Mouse (Mus musculus): Measurements from ENCODE around the gene Slc44a2. TPM values are rescaled to one million over a fixed set of nuclear protein-coding genes. Genes with fewer than 3 reads are reported as not detected.

Slc44a2 gene
- total and polyA plus RNA-seq, 3 experiments, result 22.1 to 62.9 (median 36.5) TPM

DNA sequence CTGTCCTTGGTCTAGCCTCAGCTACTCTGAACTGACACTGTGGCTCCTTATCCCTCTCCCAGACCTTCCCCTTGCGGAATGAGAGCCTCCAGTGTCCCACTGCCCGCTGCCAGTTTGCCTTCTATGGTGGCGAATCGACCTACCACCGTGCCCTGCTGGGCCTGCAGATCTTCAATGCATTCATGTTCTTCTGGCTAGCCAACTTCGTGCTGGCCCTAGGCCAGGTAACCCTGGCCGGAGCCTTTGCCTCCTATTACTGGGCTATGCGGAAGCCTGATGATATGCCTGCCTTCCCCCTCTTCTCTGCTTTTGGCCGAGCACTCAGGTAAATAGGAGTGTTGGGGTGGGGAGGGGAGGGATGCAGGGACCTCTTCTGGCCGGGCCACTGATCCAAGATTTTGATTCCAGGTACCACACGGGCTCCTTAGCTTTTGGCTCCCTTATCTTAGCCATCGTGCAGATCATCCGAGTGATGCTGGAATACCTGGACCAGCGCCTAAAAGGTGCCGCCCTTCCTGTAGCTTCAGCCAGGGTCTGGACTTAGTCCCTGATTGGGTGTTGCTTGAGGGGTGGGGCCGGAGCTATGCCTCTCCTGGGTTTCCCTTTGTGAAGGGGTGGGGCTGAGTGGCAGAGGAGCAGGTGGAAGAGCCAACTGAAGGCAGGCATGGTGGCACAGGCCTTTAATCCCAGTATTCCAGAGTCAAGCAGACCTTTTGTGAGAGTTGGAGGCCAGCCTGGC, 26.3 kb downstream of the Slc44a2 start:
- H3K9ac ChIP-seq (ENCODE audit: insufficient read depth, low read depth), result no peak overlapping the region
- no peaks in the 10 kb centered on the region for H3K4me1 ChIP-seq (ENCODE audit: control insufficient read depth in 1 of 2, insufficient read depth in 2 of 2)
- no peak overlapping the region for H3K4me2 ChIP-seq (ENCODE audit: insufficient read depth, low read depth, poor library complexity, severe bottlenecking)
- no peaks in the 10 kb centered on the region for H3K79me2 ChIP-seq (replicated peaks; ENCODE audit: control insufficient read depth, extremely low read depth, insufficient read depth, poor library complexity, severe bottlenecking)
- dilution Hi-C loops (cut with MboI; ENCODE audit: extremely low pct_ligation_motif_present, extremely low pct_unique_long_range_greater_than_20kb, low sequenced_read_pairs), result no loop called here
- no peak overlapping the region for H3K27ac ChIP-seq (ENCODE audit: insufficient read depth, low read depth)
- TF ChIP-seq MAX (IDR thresholded peaks at IDR 0.05; ENCODE audit: low read length) (no peak), E2F4 (IDR thresholded peaks at IDR 0.05; ENCODE audit: insufficient replicate concordance, low read depth, low read length) (no peak), JUN (IDR thresholded peaks at IDR 0.05; ENCODE audit: insufficient read depth, low read depth, low read length) (no peak), UBTF (IDR thresholded peaks at IDR 0.05; ENCODE audit: low read depth, low read length) (no peak), ZNF384 (IDR thresholded peaks at IDR 0.05; ENCODE audit: low read depth, low read length) (no peak), NELFE (IDR thresholded peaks at IDR 0.05; ENCODE audit: low read depth, low read length) (no peak), RCOR1 (conservative IDR thresholded peaks at IDR 0.05; ENCODE audit: low read depth, low read length) (no peak)
- in situ Hi-C loops (cut with MboI; ENCODE audit: low pct_ligation_motif_present, low pct_unique_long_range_greater_than_20kb, low sequenced_read_pairs), result no loop called here
- peaks cover 60 to 93% of the 10 kb centered on the region in 2 experiments for H3K36me3 ChIP-seq (replicated peaks in 1 of 2; ENCODE audit: control insufficient read depth in 1 of 2, insufficient read depth in 1 of 2, low read length in 1 of 2)
- no peak for DNase-seq (ENCODE audit: extremely low read depth)
- no peak overlapping the region for H3K4me3 ChIP-seq (replicated peaks in 1 of 3; ENCODE audit: low read depth in 2 of 3, low read length in 2 of 3, poor library complexity in 1 of 3)
- H3K27me3 ChIP-seq (replicated peaks), result no peaks in the 10 kb centered on the region
- H3K9me3 ChIP-seq (replicated peaks; ENCODE audit: low read length), result peaks cover 3% of the 10 kb centered on the region

DNA sequence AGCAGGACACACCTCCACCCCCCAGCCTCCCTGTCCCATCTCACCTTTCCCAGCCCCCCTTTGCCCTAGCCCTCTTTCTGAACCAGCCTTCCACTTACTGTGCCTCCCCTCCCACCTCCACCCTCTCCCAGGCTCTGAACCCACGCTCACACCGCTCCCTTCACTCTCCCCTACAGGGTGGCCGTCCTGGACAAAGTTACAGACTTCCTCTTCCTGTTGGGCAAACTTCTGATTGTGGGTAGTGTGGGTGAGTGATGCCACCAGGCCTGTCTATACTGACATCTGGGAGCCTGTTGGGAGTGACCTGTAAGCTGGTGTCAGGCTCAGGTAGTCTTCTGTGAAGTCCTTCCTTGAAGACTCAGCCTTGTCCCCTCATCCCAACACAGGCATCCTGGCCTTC, 27.7 kb downstream of the Slc44a2 start:
- H3K9me3 ChIP-seq (replicated peaks; ENCODE audit: low read length), result peaks cover 3% of the 10 kb centered on the region
- TF ChIP-seq TCF12 (IDR thresholded peaks at IDR 0.05; ENCODE audit: low read depth, low read length) (no peak), JUN (IDR thresholded peaks at IDR 0.05; ENCODE audit: insufficient read depth, low read depth, low read length) (no peak), RAD21 (IDR thresholded peaks at IDR 0.05; ENCODE audit: low read depth, low read length) (no peak), ETS1 (conservative IDR thresholded peaks at IDR 0.05; ENCODE audit: low read depth, low read length) (no peak), EP300 (IDR thresholded peaks at IDR 0.05; ENCODE audit: low read length) (no peak)
- H3K36me3 ChIP-seq (replicated peaks in 1 of 2; ENCODE audit: control insufficient read depth in 1 of 2, insufficient read depth in 1 of 2, low read length in 1 of 2), result peaks cover 52 to 88% of the 10 kb centered on the region in 2 experiments
- DNase-seq (ENCODE audit: extremely low read depth), result no peak
- H3K27me3 ChIP-seq (replicated peaks), result no peaks in the 10 kb centered on the region
- no peak overlapping the region for H3K4me3 ChIP-seq (replicated peaks in 1 of 3; ENCODE audit: low read depth in 2 of 3, low read length in 2 of 3, poor library complexity in 1 of 3)
- H3K4me2 ChIP-seq (ENCODE audit: insufficient read depth, low read depth, poor library complexity, severe bottlenecking), result no peak overlapping the region
- dilution Hi-C loops (cut with MboI; ENCODE audit: extremely low pct_ligation_motif_present, extremely low pct_unique_long_range_greater_than_20kb, low sequenced_read_pairs) (no loop called here), in situ Hi-C loops (cut with MboI; ENCODE audit: low pct_ligation_motif_present, low pct_unique_long_range_greater_than_20kb, low sequenced_read_pairs) (no loop called here)
- no peaks in the 10 kb centered on the region for H3K79me2 ChIP-seq (replicated peaks; ENCODE audit: control insufficient read depth, extremely low read depth, insufficient read depth, poor library complexity, severe bottlenecking)
- H3K9ac ChIP-seq (ENCODE audit: insufficient read depth, low read depth), result no peak overlapping the region
- H3K27ac ChIP-seq (ENCODE audit: insufficient read depth, low read depth), result no peak overlapping the region
- peaks cover 0 to 13% of the 10 kb centered on the region in 2 experiments; a peak in 2 of 4 replicates for H3K4me1 ChIP-seq (ENCODE audit: control insufficient read depth in 1 of 2, insufficient read depth in 2 of 2)

DNA sequence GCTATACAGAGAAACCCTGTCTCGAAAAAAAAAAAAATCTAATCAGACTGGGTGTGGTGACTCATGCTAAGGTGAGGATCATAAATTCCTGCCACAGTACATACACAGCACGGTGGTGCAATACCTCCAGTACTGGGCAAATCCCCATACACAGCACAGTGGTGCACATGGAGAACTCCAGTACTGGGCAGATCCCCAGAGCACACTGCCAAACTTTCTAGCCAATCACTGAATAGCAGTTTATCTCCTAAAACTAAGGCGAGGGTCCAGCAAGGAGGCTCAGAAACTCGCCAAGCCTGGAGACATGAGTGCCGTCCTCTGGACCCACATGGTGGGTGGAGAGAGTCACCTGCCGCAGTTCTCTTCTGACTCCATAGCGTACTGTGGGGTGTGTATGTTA, 30.7 kb downstream of the Slc44a2 start:
- Histone ChIP-seq H3K27ac (ENCODE audit: insufficient read depth, low read depth) (no peak overlapping the region), H3K4me1 (ENCODE audit: control insufficient read depth in 1 of 2, insufficient read depth in 2 of 2) (peaks cover 6 to 36% of the 10 kb centered on the region in 2 experiments; a peak in 3 of 4 replicates), H3K9me3 (replicated peaks; ENCODE audit: low read length) (peaks cover 3% of the 10 kb centered on the region), H3K79me2 (replicated peaks; ENCODE audit: control insufficient read depth, extremely low read depth, insufficient read depth, poor library complexity, severe bottlenecking) (no peaks in the 10 kb centered on the region), H3K4me3 (replicated peaks in 1 of 3; ENCODE audit: low read depth in 2 of 3, low read length in 2 of 3, poor library complexity in 1 of 3) (no peak overlapping the region), H3K9ac (ENCODE audit: insufficient read depth, low read depth) (no peak overlapping the region), H3K36me3 (replicated peaks in 1 of 2; ENCODE audit: control insufficient read depth in 1 of 2, insufficient read depth in 1 of 2, low read length in 1 of 2) (peaks cover 45 to 83% of the 10 kb centered on the region in 2 experiments), H3K27me3 (replicated peaks) (no peaks in the 10 kb centered on the region), H3K4me2 (ENCODE audit: insufficient read depth, low read depth, poor library complexity, severe bottlenecking) (no peak overlapping the region)
- dilution Hi-C loops (cut with MboI; ENCODE audit: extremely low pct_ligation_motif_present, extremely low pct_unique_long_range_greater_than_20kb, low sequenced_read_pairs), result no loop called here
- DNase-seq (ENCODE audit: extremely low read depth), result no peak
- in situ Hi-C loops (cut with MboI; ENCODE audit: low pct_ligation_motif_present, low pct_unique_long_range_greater_than_20kb, low sequenced_read_pairs), result loop anchor here (5.0 kb wide), 1 partner anchor 39 kb away; the partner anchor contains the start of gene Ap1m2
- TF ChIP-seq POLR2A (IDR thresholded peaks at IDR 0.05; ENCODE audit: low read depth, low read length), result no peak
- no peak for TF ChIP-seq PAX5 (IDR thresholded peaks at IDR 0.05; ENCODE audit: low read length)
- TF ChIP-seq NRF1 (IDR thresholded peaks at IDR 0.05; ENCODE audit: low read depth, low read length), result no peak
- TF ChIP-seq CTCF (conservative IDR thresholded peaks at IDR 0.05 in 1 of 2, IDR thresholded peaks at IDR 0.05 in 1 of 2; ENCODE audit: low read depth in 2 of 2, low read length in 2 of 2), result no peak

All from CH12.LX (cell line).